Mouse (Mus musculus): ENCODE measurements around the gene Gm773. TPM values are rescaled to one million over a fixed set of nuclear protein-coding genes. Genes with fewer than 3 reads are reported as not detected.
"Not testable (repeated sequence)": the region's sequence is repeated elsewhere in the genome, so short reads cannot be mapped to it uniquely, and the experiment has no call there.

Gm773 gene
- not detected in 2 replicates for polyA plus RNA-seq (2015; fragmentation: Nextera tagmentation; extraction: Ambion mirVana)

DNA sequence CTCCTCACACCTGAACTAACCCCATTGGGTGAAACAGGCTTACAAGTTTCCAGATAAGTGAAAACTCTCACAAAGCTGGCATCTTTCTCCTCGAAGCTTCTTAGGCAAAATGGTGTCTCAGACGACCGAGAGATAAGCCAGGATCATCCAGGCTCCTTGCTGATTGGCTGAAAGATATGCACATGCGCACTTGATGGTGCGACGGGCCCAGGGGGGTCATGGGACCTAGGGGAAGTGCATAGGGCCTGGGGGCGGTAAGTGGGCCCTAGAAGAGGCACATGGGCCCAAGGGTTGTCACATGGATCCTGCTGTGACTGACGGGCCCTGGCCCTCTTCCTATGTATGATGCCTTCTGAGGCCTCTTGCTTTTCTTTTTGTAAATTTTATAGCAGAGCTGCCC is at the start of gene Gm773:
Gm773 (minus strand) TSS at position 111 of the 400 bp plus-strand sequence.
- H3K36me3 ChIP-seq: no peaks in the 10 kb centered on the region
- H3K4me3 ChIP-seq: no peak within 1 kb of the TSS
- no peak within 1 kb of the TSS for H3K4me2 ChIP-seq
- no peak within 1 kb of the TSS for H3K9ac ChIP-seq
- H3K9me3 ChIP-seq: no peaks in the 10 kb centered on the region
- no peaks in the 10 kb centered on the region for H3K27me3 ChIP-seq
- 84% methylated on average over 8 of the region's 8 CpGs for WGBS
- H3K4me1 ChIP-seq: no peaks in the 10 kb centered on the region
- H3K27ac ChIP-seq: no peak within 1 kb of the TSS
- ATAC-seq (ENCODE audit: borderline replicate concordance, extremely low read depth, low FRiP score, low TSS enrichment): no peak

DNA sequence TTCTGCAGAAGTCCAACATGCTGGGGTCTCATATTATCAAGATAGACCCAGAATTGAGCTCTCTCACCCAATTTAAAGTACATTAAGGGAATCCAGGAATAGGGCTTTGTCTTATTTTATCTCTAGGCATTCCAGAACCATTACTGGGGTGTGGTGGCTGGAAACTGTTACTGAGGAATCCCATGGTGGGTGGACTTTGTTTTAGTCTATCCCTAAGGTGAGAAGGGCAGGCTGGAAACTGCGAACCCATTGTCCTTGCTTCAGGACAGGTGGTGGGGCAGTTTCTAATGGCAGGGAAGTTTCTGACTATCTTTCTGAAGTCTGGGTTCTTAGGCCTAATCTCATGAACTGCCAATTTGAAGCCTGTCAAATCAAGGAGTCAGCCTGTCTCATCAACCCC is 26.2 kb downstream of the Gm773 start:
- WGBS: no CpG with 5 or more reads among the region's 1 CpGs
- H3K4me2 ChIP-seq; H3K27me3 ChIP-seq; H3K9me3 ChIP-seq; H3K4me3 ChIP-seq; H3K4me1 ChIP-seq; ATAC-seq (ENCODE audit: borderline replicate concordance, extremely low read depth, low FRiP score, low TSS enrichment); H3K9ac ChIP-seq; H3K27ac ChIP-seq; H3K36me3 ChIP-seq: not testable (repeated sequence)

DNA sequence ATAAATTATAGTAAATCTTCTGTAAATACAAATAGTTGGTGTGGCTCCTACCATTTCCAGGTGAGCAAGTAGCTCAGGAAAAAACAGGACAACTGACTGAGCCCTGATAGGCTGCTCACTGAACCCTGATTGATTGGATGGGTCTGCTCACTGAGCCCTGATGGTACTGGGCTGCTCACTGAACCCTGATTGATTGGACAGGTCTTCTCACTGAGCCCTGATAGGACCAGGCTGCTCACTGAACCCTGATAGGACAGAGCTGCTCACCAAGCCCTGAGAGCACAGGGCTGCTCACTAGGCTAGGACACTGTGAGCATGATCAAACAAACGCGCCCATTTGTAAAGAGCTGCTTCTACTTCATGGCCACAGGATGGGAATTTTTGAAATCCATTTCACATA is 61.3 kb downstream of the Gm773 start:
- no peaks in the 10 kb centered on the region for H3K27me3 ChIP-seq
- no peak overlapping the region for H3K4me3 ChIP-seq
- no peak overlapping the region for H3K27ac ChIP-seq
- 81% methylated on average over 2 of the region's 2 CpGs for WGBS
- no peak for ATAC-seq (ENCODE audit: borderline replicate concordance, extremely low read depth, low FRiP score, low TSS enrichment)
- H3K4me2 ChIP-seq: no peak overlapping the region
- no peaks in the 10 kb centered on the region for H3K9me3 ChIP-seq
- no peak overlapping the region for H3K9ac ChIP-seq
- H3K36me3 ChIP-seq: no peaks in the 10 kb centered on the region
- H3K4me1 ChIP-seq: no peaks in the 10 kb centered on the region

Other genes starting within 250 kb of the Gm773 start
- gene 3830403N18Rik, start 76.3 kb downstream of the Gm773 start, polyA plus RNA-seq (2015; fragmentation: Nextera tagmentation; extraction: Ambion mirVana): 0.68 and 1.2 TPM in 2 replicates
- 7.6 and 8.2 TPM in 2 replicates for gene Zfp449, start 133.5 kb upstream of the Gm773 start, polyA plus RNA-seq (2015; fragmentation: Nextera tagmentation; extraction: Ambion mirVana)
- 7.5 and 7.9 TPM in 2 replicates for gene Smim10l2a, start 161.7 kb upstream of the Gm773 start, polyA plus RNA-seq (2015; fragmentation: Nextera tagmentation; extraction: Ambion mirVana)
- gene Gm2174, start 235.1 kb upstream of the Gm773 start, polyA plus RNA-seq (2015; fragmentation: Nextera tagmentation; extraction: Ambion mirVana): 1.3 and 3.1 TPM in 2 replicates
- gene Ints6l, start 242.0 kb upstream of the Gm773 start, polyA plus RNA-seq (2015; fragmentation: Nextera tagmentation; extraction: Ambion mirVana): 26.5 and 26.9 TPM in 2 replicates